Mouse (Mus musculus) layer of hippocampus, postnatal 25 days (tissue): Measurements from ENCODE around the gene Krt87. TPM values are rescaled to one million over a fixed set of nuclear protein-coding genes. Genes with fewer than 3 reads are reported as not detected.

Source experiments
- total RNA-seq, 2 experiments: library from RNA; stranded (reverse); gene quantifications; 2 replicates each; pipeline ENCODE4 v1.2.3; 2021

Krt87 gene
- total RNA-seq, 2 experiments from 2014 or later = 0.42 to 0.71 TPM

Other genes starting within 250 kb of the Krt87 start
- gene Grasp, start 214.6 kb downstream of the Krt87 start, total RNA-seq = 10 to 100 TPM; 73.1 to 77.9 TPM
- gene Nr4a1, start 184.5 kb downstream of the Krt87 start, total RNA-seq = 10 to 100 TPM; 50.5 to 62.3 TPM
- gene Atg101, start 154.5 kb downstream of the Krt87 start, total RNA-seq = 10 to 100 TPM; 45.2 to 53.9 TPM
- under 1 TPM; 0.22 to 0.42 TPM for gene 6030408B16Rik, start 145.6 kb downstream of the Krt87 start, total RNA-seq
- under 1 TPM; 0.21 to 0.22 TPM for gene Krt80, start 68.6 kb downstream of the Krt87 start, total RNA-seq
- gene Krt7, start 27.8 kb downstream of the Krt87 start, total RNA-seq = not detected
- gene Krt88, start 8.9 kb upstream of the Krt87 start, total RNA-seq = not detected
- gene Krt81, start 24.9 kb upstream of the Krt87 start, total RNA-seq = not detected
- gene Krt86, start 34.7 kb upstream of the Krt87 start, total RNA-seq = not detected
- gene Krt83, start 52.7 kb upstream of the Krt87 start, total RNA-seq = not detected
- not detected for gene Gm49425, start 78.5 kb upstream of the Krt87 start, total RNA-seq
- gene Krt84, start 94.0 kb upstream of the Krt87 start, total RNA-seq = not detected
- not detected for gene Krt82, start 111.9 kb upstream of the Krt87 start, total RNA-seq
- gene Krt90, start 124.1 kb upstream of the Krt87 start, total RNA-seq = not detected
- not detected for gene Krt75, start 135.1 kb upstream of the Krt87 start, total RNA-seq
- not detected for gene Gm5414, start 189.4 kb upstream of the Krt87 start, total RNA-seq
- not detected for gene Gm5478, start 208.6 kb upstream of the Krt87 start, total RNA-seq
- gene Krt6b, start 241.5 kb upstream of the Krt87 start, total RNA-seq = not detected